Mouse (Mus musculus) midbrain, embryonic 13.5 days (tissue): ENCODE measurements around the gene Fam3b. TPM values are rescaled to one million over a fixed set of nuclear protein-coding genes. Genes with fewer than 3 reads are reported as not detected.

Source experiments
- ATAC-seq: fragments of 200-750 bp; cut with Nextera tagmentation; 2 replicates; pipeline ENCODE4 v1.8.0; 2017; ENCODE audit warnings: mild to moderate bottlenecking, moderate TSS enrichment, moderate library complexity
- H3K27ac ChIP-seq: fragments of 300-500 bp; sonication (generic); 2 replicates; pipeline ENCODE4 v1.5.1; 2015; ENCODE audit warnings: inconsistent platforms, mild to moderate bottlenecking, moderate library complexity
- H3K27me3 ChIP-seq: fragments of 300-500 bp; sonication (generic); 2 replicates; pipeline ENCODE4 v1.6.1; 2015; ENCODE audit warnings: mild to moderate bottlenecking, inconsistent platforms
- H3K36me3 ChIP-seq: fragments of 300-500 bp; sonication (generic); 2 replicates; pipeline ENCODE4 v1.6.1; 2015; ENCODE audit warnings: mild to moderate bottlenecking, inconsistent platforms
- H3K4me1 ChIP-seq: fragments of 300-500 bp; sonication (generic); replicated peaks from 2 replicates; pipeline ENCODE4 v1.6.1; 2015; ENCODE audit warnings: inconsistent platforms
- H3K4me2 ChIP-seq: fragments of 300-500 bp; sonication (generic); replicated peaks from 2 replicates; pipeline ENCODE4 v1.6.1; 2015; ENCODE audit warnings: moderate library complexity, mild to moderate bottlenecking, inconsistent platforms
- H3K4me3 ChIP-seq: fragments of 300-500 bp; sonication (generic); replicated peaks from 2 replicates; pipeline ENCODE4 v1.5.1; 2015; ENCODE audit warnings: mild to moderate bottlenecking, inconsistent platforms
- H3K9ac ChIP-seq: fragments of 300-500 bp; sonication (generic); replicated peaks from 2 replicates; pipeline ENCODE4 v1.6.1; 2015; ENCODE audit warnings: mild to moderate bottlenecking, inconsistent platforms
- H3K9me3 ChIP-seq: fragments of 300-500 bp; sonication (generic); 2 replicates; pipeline ENCODE4 v1.6.1; 2016; ENCODE audit warnings: mild to moderate bottlenecking, inconsistent platforms
- WGBS: fragments of 180-500 bp; shearing (Covaris S2); methylation state at CpG from one replicate; pipeline ENCODE4 v1.1.7; 2015; 5-methylcytosine and 5-hydroxymethylcytosine counted together
- polyA plus RNA-seq: library from polyadenylated mRNA; unstranded; fragments of >200 nt; fragmentation: Nextera tagmentation; extraction: Ambion mirVana; gene quantifications from 2 replicates; pipeline ENCODE4 v1.2.1, GENCODE M21; 2015

Fam3b gene
- polyA plus RNA-seq: not detected in 2 replicates

- H3K4me2 ChIP-seq: no peak within 1 kb of the TSS
- H3K27me3 ChIP-seq: no peaks in the 10 kb centered on the region
- H3K4me1 ChIP-seq: no peaks in the 10 kb centered on the region
- no peaks in the 10 kb centered on the region for H3K36me3 ChIP-seq
- WGBS: 79% methylated on average over 4 of the region's 4 CpGs
- no peak for ATAC-seq
- H3K9me3 ChIP-seq: no peaks in the 10 kb centered on the region
- no peak within 1 kb of the TSS for H3K27ac ChIP-seq
- no peak within 1 kb of the TSS for H3K9ac ChIP-seq
- no peak within 1 kb of the TSS for H3K4me3 ChIP-seq
These were observed at the start of gene Fam3b for GRCm38 (mm10) chr16:97514099-97514940. Fam3b (minus strand) TSS chr16:97514816.

- Histone ChIP-seq H3K27ac (no peak overlapping the region), H3K36me3 (no peaks in the 10 kb centered on the region), H3K9ac (no peak overlapping the region), H3K4me2 (no peak overlapping the region), H3K27me3 (no peaks in the 10 kb centered on the region), H3K4me1 (no peaks in the 10 kb centered on the region), H3K4me3 (no peak overlapping the region), H3K9me3 (peaks cover 5% of the 10 kb centered on the region)
- WGBS: 81% methylated on average over 4 of the region's 4 CpGs
- no peak for ATAC-seq
These were observed 29.7 kb upstream of the Fam3b start for GRCm38 (mm10) chr16:97544340-97544739.

- H3K36me3 ChIP-seq: no peaks in the 10 kb centered on the region
- no peak overlapping the region for H3K27ac ChIP-seq
- H3K9ac ChIP-seq: no peak overlapping the region
- no peaks in the 10 kb centered on the region for H3K27me3 ChIP-seq
- H3K9me3 ChIP-seq: peaks cover 5% of the 10 kb centered on the region
- no peak for ATAC-seq
- no peak overlapping the region for H3K4me3 ChIP-seq
- peaks cover 28% of the 10 kb centered on the region for H3K4me1 ChIP-seq
- WGBS: 58% methylated on average over 1 of the region's 1 CpGs
- no peak overlapping the region for H3K4me2 ChIP-seq
These were observed 22.2 kb upstream of the Fam3b start for GRCm38 (mm10) chr16:97536859-97537258.

GRCm38 (mm10) chr16:97535808-97536413, 21.3 kb upstream of the Fam3b start:
- peak; percentile 88 for ATAC-seq
- Histone ChIP-seq H3K4me1 (peaks cover 28% of the 10 kb centered on the region), H3K36me3 (no peaks in the 10 kb centered on the region), H3K27me3 (no peaks in the 10 kb centered on the region), H3K4me2 (peak overlapping the region; percentile 11; the same call in 1 of the 2 replicates), H3K27ac (peak overlapping the region; percentile 54; the same call in 1 of the 2 replicates), H3K4me3 (no peak overlapping the region), H3K9me3 (no peaks in the 10 kb centered on the region), H3K9ac (peak overlapping the region; percentile 48; the same call in 1 of the 2 replicates)
- WGBS: 3% methylated on average over 3 of the region's 3 CpGs

GRCm38 (mm10) chr16:97534876-97535461, 20.4 kb upstream of the Fam3b start:
- 45% methylated on average over 5 of the region's 5 CpGs for WGBS
- ATAC-seq: 0 out of 2 replicates have a peak, but pooled peaks have one; percentile 12
- Histone ChIP-seq H3K27me3 (no peaks in the 10 kb centered on the region), H3K9ac (peak overlapping the region; percentile 32; the same call in 1 of the 2 replicates), H3K36me3 (no peaks in the 10 kb centered on the region), H3K4me1 (peaks cover 28% of the 10 kb centered on the region), H3K9me3 (no peaks in the 10 kb centered on the region), H3K4me3 (no peak overlapping the region), H3K4me2 (0 out of 2 replicates have a peak overlapping the region, but pooled peaks have one; percentile 13), H3K27ac (peak overlapping the region; percentile 51)

- 44% methylated on average over 1 of the region's 1 CpGs for WGBS
These were observed 19.8 kb upstream of the Fam3b start for GRCm38 (mm10) chr16:97534448-97534847.

GRCm38 (mm10) chr16:97533751-97534150, 19.1 kb upstream of the Fam3b start:
- peaks cover 28% of the 10 kb centered on the region for H3K4me1 ChIP-seq
- WGBS: 91% methylated on average over 5 of the region's 5 CpGs
- no peak for ATAC-seq
- H3K9ac ChIP-seq: no peak overlapping the region
- no peak overlapping the region for H3K27ac ChIP-seq
- no peak overlapping the region for H3K4me3 ChIP-seq
- H3K27me3 ChIP-seq: no peaks in the 10 kb centered on the region
- H3K36me3 ChIP-seq: no peaks in the 10 kb centered on the region
- H3K9me3 ChIP-seq: no peaks in the 10 kb centered on the region
- H3K4me2 ChIP-seq: no peak overlapping the region

More at GRCm38 (mm10) chr16:97534448-97534847, 19.8 kb upstream of the Fam3b start:
- Histone ChIP-seq H3K36me3 (no peaks in the 10 kb centered on the region), H3K9ac (peak overlapping the region; percentile 32; the same call in 1 of the 2 replicates), H3K4me3 (no peak overlapping the region), H3K9me3 (no peaks in the 10 kb centered on the region), H3K27me3 (no peaks in the 10 kb centered on the region), H3K4me2 (0 out of 2 replicates have a peak overlapping the region, but pooled peaks have one; percentile 13), H3K4me1 (peaks cover 28% of the 10 kb centered on the region), H3K27ac (0 out of 2 replicates have a peak overlapping the region, but pooled peaks have one; percentile 51)
- no peak for ATAC-seq

- Histone ChIP-seq H3K27ac (no peak overlapping the region), H3K9me3 (no peaks in the 10 kb centered on the region), H3K4me3 (no peak overlapping the region), H3K36me3 (no peaks in the 10 kb centered on the region), H3K4me2 (no peak overlapping the region), H3K9ac (no peak overlapping the region), H3K27me3 (no peaks in the 10 kb centered on the region), H3K4me1 (peaks cover 28% of the 10 kb centered on the region)
- ATAC-seq: no peak
- WGBS: 88% methylated on average over 1 of the region's 1 CpGs
These were observed 18.5 kb upstream of the Fam3b start for GRCm38 (mm10) chr16:97533126-97533525.

- Histone ChIP-seq H3K9ac (no peak overlapping the region), H3K36me3 (no peaks in the 10 kb centered on the region), H3K9me3 (no peaks in the 10 kb centered on the region), H3K4me2 (no peak overlapping the region), H3K27ac (no peak overlapping the region), H3K4me1 (no peaks in the 10 kb centered on the region), H3K27me3 (no peaks in the 10 kb centered on the region), H3K4me3 (no peak overlapping the region)
- 93% methylated on average over 2 of the region's 2 CpGs for WGBS
- ATAC-seq: no peak
These were observed 14.6 kb upstream of the Fam3b start for GRCm38 (mm10) chr16:97529241-97529640.

- Histone ChIP-seq H3K4me3 (no peak overlapping the region), H3K36me3 (no peaks in the 10 kb centered on the region), H3K27ac (no peak overlapping the region), H3K4me2 (no peak overlapping the region), H3K4me1 (no peaks in the 10 kb centered on the region), H3K9ac (no peak overlapping the region), H3K9me3 (no peaks in the 10 kb centered on the region), H3K27me3 (no peaks in the 10 kb centered on the region)
- WGBS: 9% methylated on average over 1 of the region's 1 CpGs
- 0 out of 2 replicates have a peak, but pooled peaks have one; percentile 53 for ATAC-seq
These were observed 8.4 kb upstream of the Fam3b start for GRCm38 (mm10) chr16:97523024-97523423.

GRCm38 (mm10) chr16:97521983-97522382, 7.4 kb upstream of the Fam3b start:
- Histone ChIP-seq H3K4me3 (no peak overlapping the region), H3K27me3 (no peaks in the 10 kb centered on the region), H3K4me1 (no peaks in the 10 kb centered on the region), H3K27ac (no peak overlapping the region), H3K4me2 (no peak overlapping the region), H3K36me3 (no peaks in the 10 kb centered on the region), H3K9ac (no peak overlapping the region), H3K9me3 (no peaks in the 10 kb centered on the region)
- no peak for ATAC-seq
- WGBS: 86% methylated on average over 6 of the region's 6 CpGs

GRCm38 (mm10) chr16:97516341-97516740, 1.7 kb upstream of the Fam3b start:
- Histone ChIP-seq H3K4me3 (no peak overlapping the region), H3K4me2 (no peak overlapping the region), H3K4me1 (no peaks in the 10 kb centered on the region), H3K36me3 (no peaks in the 10 kb centered on the region), H3K9me3 (no peaks in the 10 kb centered on the region), H3K27ac (no peak overlapping the region), H3K9ac (no peak overlapping the region), H3K27me3 (no peaks in the 10 kb centered on the region)
- no peak for ATAC-seq
- WGBS: 74% methylated on average over 3 of the region's 3 CpGs
